Mouse (Mus musculus) layer of hippocampus, postnatal 10 days (tissue): ENCODE measurements around the gene Slc43a3. TPM values are rescaled to one million over a fixed set of nuclear protein-coding genes. Genes with fewer than 3 reads are reported as not detected.

Experiments
- DNase-seq, 2 experiments: peaks; one replicate each; pipeline ENCODE4 v3.0.0; 2021; ENCODE audit warnings: low spot score in 2 of 2
- microRNA-seq, 2 experiments: library from miRNA; unstranded; fragments of <30 nt; microRNA quantifications; one replicate each; pipeline ENCODE4 v1.2.0; 2021
- total RNA-seq, 2 experiments: library from RNA; stranded (reverse); gene quantifications; 2 replicates each; pipeline ENCODE4 v1.2.3; 2021

The Slc43a3 gene
- total RNA-seq, 2 experiments from 2014 or later: 2.4 to 5.3 TPM

- no peak for DNase-seq
Measured at GRCm38 (mm10) chr2:84967318-84967991, 31.1 kb downstream of the Slc43a3 start.

GRCm38 (mm10) chr2:84975580-84975979 lies 39.2 kb downstream of the Slc43a3 start:
- DNase-seq: no peak

GRCm38 (mm10) chr2:84980188-84980587 lies 43.8 kb downstream of the Slc43a3 start, which contains the start of gene Prg2:
TSS of gene Prg2 (plus strand) at chr2:84980461.
- DNase-seq: no peak

- DNase-seq: no peak
Measured at GRCm38 (mm10) chr2:84987930-84988329, 51.6 kb downstream of the Slc43a3 start, which contains the start of gene Prg3. TSS of gene Prg3 (plus strand) at chr2:84988215.

- DNase-seq: no peak
Measured at GRCm38 (mm10) chr2:84996376-84996775, 60.0 kb downstream of the Slc43a3 start.

GRCm38 (mm10) chr2:84999486-85000181 lies 63.3 kb downstream of the Slc43a3 start:
- no peak for DNase-seq

- no peak for DNase-seq
Measured at GRCm38 (mm10) chr2:85001497-85001896, 65.1 kb downstream of the Slc43a3 start.

- DNase-seq: no peak
Measured at GRCm38 (mm10) chr2:85002575-85002974, 66.2 kb downstream of the Slc43a3 start.

- DNase-seq: peak in 1 of 2 experiments; percentile 11
Measured at GRCm38 (mm10) chr2:85004341-85004740, 68.0 kb downstream of the Slc43a3 start.

- DNase-seq: no peak
Measured at GRCm38 (mm10) chr2:85006600-85006999, 70.2 kb downstream of the Slc43a3 start.

- DNase-seq: peak in 1 of 2 experiments; percentile 18
Measured at GRCm38 (mm10) chr2:85007729-85008128, 71.3 kb downstream of the Slc43a3 start.

Small RNA genes within 50 kb of the gene (microRNA-seq; reads per million reads assigned to microRNA genes)
- gene Gm24332: 0 reads per million in 2 experiments

Other genes with a start within 250 kb of the Slc43a3 start
- 10 to 100 TPM; 34.3 to 34.4 TPM for gene Zdhhc5, start 221.4 kb upstream of the Slc43a3 start, total RNA-seq
- gene Clp1, start 209.2 kb upstream of the Slc43a3 start, total RNA-seq: 1 to 10 TPM; 7.4 to 9.5 TPM
- 10 to 100 TPM; 19.7 to 19.9 TPM for gene Ypel4, start 202.5 kb upstream of the Slc43a3 start, total RNA-seq
- gene Gm19426, start 192.9 kb upstream of the Slc43a3 start, total RNA-seq: 1 to 10 TPM; 5.4 to 6.3 TPM
- gene Serping1, start 161.1 kb upstream of the Slc43a3 start, total RNA-seq: 10 to 100 TPM in 1 of 2 experiments, 1 to 10 TPM in 1; 9.6 to 10.1 TPM
- gene Ube2l6, start 137.8 kb upstream of the Slc43a3 start, total RNA-seq: 1 to 10 TPM; 7.9 to 8.5 TPM
- gene Smtnl1, start 113.9 kb upstream of the Slc43a3 start, total RNA-seq: not detected
- 10 to 100 TPM; 58.7 to 64.2 TPM for gene Timm10, start 109.6 kb upstream of the Slc43a3 start, total RNA-seq
- gene Slc43a1, start 97.7 kb upstream of the Slc43a3 start, total RNA-seq: under 1 TPM; 0.27 to 0.75 TPM
- 100 to 1,000 TPM; 108 to 116 TPM for gene Rtn4rl2, start 49.9 kb upstream of the Slc43a3 start, total RNA-seq
- gene Prg2, start 43.9 kb downstream of the Slc43a3 start, total RNA-seq: not detected
- gene Prg3, start 51.6 kb downstream of the Slc43a3 start, total RNA-seq: not detected
- 100 to 1,000 TPM; 110 to 122 TPM for gene Ssrp1, start 100.7 kb downstream of the Slc43a3 start, total RNA-seq
- 1 to 10 TPM; 2.0 to 2.1 TPM for gene P2rx3, start 100.9 kb downstream of the Slc43a3 start, total RNA-seq
- 100 to 1,000 TPM; 112 to 130 TPM for gene Tnks1bp1, start 111.4 kb downstream of the Slc43a3 start, total RNA-seq
- gene Aplnr, start 199.6 kb downstream of the Slc43a3 start, total RNA-seq: 10 to 100 TPM; 14.9 to 17.7 TPM